Mouse (Mus musculus): ENCODE results near the gene Tas2r143. TPM values are rescaled to one million over a fixed set of nuclear protein-coding genes. Genes with fewer than 3 reads are reported as not detected.

Tas2r143 gene
- total RNA-seq (2014; rRNA removed) (not detected in 2 replicates), polyA plus RNA-seq (2015; fragmentation: Nextera tagmentation; extraction: Ambion mirVana) (not detected in 2 replicates)

DNA sequence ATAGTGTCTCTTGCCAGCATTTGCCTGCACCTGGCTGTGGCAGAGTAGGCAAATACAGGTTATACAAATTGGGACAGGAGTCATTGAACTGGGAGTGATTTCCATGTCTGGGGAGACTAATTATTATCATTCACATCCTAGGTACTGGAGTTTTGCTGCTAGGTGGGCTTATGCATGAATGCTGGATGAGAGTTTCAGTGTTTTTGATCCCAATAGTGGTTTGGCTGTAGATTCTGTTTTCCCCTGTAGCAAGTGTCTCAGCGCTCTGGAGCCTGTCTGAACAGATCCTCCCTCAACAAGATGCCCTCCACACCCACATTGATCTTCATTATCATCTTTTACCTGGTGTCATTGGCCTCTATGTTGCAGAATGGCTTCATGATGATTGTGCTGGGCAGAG is at the start of gene Tas2r143:
Gene Tas2r143, plus strand, starts transcription at position 301 of the 400 bp plus-strand sequence.
- Histone ChIP-seq H3K36me3 (ENCODE audit: insufficient read depth) (no peaks in the 10 kb centered on the region), H3K4me2 (ENCODE audit: low read depth) (no peak within 1 kb of the TSS), H3K27ac (ENCODE audit: low read depth, low read length) (no peak within 1 kb of the TSS), H3K27me3 (ENCODE audit: insufficient read depth, low read length) (no peaks in the 10 kb centered on the region), H3K4me1 (ENCODE audit: insufficient read depth) (no peaks in the 10 kb centered on the region), H3K9ac (no peak within 1 kb of the TSS), H3K9me3 (ENCODE audit: low read length) (no peaks in the 10 kb centered on the region), H3K4me3 (ENCODE audit: low read depth, low read length) (no peak within 1 kb of the TSS)
- TF ChIP-seq CTCF (IDR thresholded peaks at IDR 0.05; ENCODE audit: low read depth): no peak
- ATAC-seq (no peak), DNase-seq (no peak)
- WGBS: 89% methylated on average over 1 of the region's 1 CpGs

DNA sequence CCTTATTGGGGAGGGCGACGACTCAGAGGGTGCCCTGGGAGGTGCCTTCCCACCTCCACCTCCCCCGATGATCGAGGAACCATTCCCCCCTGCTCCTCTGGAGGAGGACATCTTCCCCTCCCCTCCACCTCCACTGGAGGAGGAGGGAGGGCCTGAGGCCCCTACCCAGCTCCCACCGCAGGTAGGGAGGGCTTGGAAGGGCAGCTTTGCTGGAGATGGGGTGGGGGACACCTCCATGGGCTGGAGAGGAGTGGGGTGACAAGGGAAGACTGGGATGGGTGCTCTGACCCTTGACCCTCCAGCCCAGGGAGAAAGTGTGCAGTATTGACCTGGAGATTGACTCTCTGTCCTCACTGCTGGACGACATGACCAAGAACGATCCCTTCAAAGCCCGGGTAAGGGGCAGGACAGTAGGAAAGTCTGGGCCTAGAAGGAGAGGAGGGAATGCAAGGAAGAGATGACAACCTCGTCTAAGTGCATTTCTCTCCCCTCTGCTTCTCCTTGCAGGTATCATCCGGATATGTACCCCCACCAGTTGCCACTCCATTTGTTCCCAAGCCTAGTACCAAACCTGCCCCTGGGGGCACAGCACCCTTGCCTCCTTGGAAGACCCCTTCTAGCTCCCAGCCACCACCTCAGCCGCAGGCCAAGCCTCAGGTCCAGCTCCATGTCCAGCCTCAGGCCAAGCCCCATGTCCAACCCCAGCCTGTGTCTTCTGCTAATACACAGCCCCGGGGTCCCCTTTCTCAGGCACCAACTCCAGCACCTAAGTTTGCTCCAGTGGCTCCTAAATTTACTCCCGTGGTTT is 48.9 kb upstream of the Tas2r143 start:
- Histone ChIP-seq H3K4me3 (ENCODE audit: low read depth, low read length) (peak overlapping the region; percentile 70), H3K4me1 (ENCODE audit: insufficient read depth) (peaks cover 10% of the 10 kb centered on the region), H3K9ac (peak overlapping the region; percentile 66), H3K9me3 (ENCODE audit: low read length) (no peaks in the 10 kb centered on the region), H3K4me2 (ENCODE audit: low read depth) (peak overlapping the region; percentile 91), H3K27ac (ENCODE audit: low read depth, low read length) (no peak overlapping the region), H3K27me3 (ENCODE audit: insufficient read depth, low read length) (no peaks in the 10 kb centered on the region), H3K36me3 (ENCODE audit: insufficient read depth) (peaks cover 7% of the 10 kb centered on the region)
- no peak for DNase-seq
- 41% methylated on average over 13 of the region's 13 CpGs for WGBS
- no peak for ATAC-seq
- no peak for TF ChIP-seq CTCF (IDR thresholded peaks at IDR 0.05; ENCODE audit: low read depth)

- Histone ChIP-seq H3K27ac (ENCODE audit: low read depth, low read length) (no peak overlapping the region), H3K27me3 (ENCODE audit: insufficient read depth, low read length) (no peaks in the 10 kb centered on the region), H3K36me3 (ENCODE audit: insufficient read depth) (peaks cover 14% of the 10 kb centered on the region), H3K4me2 (ENCODE audit: low read depth) (no peak overlapping the region), H3K4me1 (ENCODE audit: insufficient read depth) (peaks cover 10% of the 10 kb centered on the region), H3K4me3 (ENCODE audit: low read depth, low read length) (no peak overlapping the region), H3K9me3 (ENCODE audit: low read length) (no peaks in the 10 kb centered on the region), H3K9ac (no peak overlapping the region)
- ATAC-seq: no peak
- DNase-seq: no peak
- 82% methylated on average over 7 of the region's 7 CpGs for WGBS
- TF ChIP-seq CTCF (IDR thresholded peaks at IDR 0.05; ENCODE audit: low read depth): no peak
Observed at GRCm38 (mm10) chr6:42351776-42352485, 48.1 kb upstream of the Tas2r143 start.

DNA sequence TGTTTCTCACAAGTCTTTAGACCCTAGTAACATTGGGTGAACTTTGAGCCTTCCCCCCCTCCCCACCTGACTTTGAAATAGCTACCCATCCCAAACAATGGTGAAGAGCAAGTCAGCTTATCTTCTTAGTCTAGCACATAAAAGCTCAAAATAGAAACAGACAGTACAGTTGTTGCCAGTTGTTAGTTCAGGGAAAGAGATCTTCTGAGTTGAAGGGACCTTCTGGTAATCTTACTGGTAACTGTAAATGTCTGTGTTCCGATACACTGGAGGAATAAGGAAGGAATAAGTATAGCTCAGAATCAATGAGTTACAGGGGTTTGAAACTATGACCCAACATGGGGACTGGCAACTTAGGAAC is 47.6 kb upstream of the Tas2r143 start:
- H3K36me3 ChIP-seq (ENCODE audit: insufficient read depth): peaks cover 18% of the 10 kb centered on the region
- H3K4me2 ChIP-seq (ENCODE audit: low read depth): no peak overlapping the region

DNA sequence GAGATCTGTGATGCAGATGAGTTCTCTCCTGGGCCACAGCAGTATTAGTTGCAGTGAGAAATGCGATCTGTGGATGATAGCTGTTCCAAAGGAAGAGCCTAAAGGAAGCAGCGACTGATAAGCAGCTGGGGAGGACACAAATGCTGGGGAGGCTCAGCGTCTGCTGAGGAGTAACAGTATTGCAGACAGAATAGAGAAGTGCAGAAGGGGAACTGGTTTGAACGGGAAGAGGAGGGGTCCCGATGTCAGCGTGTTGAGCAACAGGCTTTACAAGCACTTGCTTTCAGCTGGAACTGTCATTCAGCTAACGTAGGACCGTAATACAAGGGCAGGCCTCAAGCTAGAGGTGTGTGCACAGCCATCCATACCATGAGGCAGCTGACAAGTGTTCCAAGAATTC is 46.9 kb upstream of the Tas2r143 start:
- H3K4me3 ChIP-seq (ENCODE audit: low read depth, low read length): no peak overlapping the region
- H3K27me3 ChIP-seq (ENCODE audit: insufficient read depth, low read length): no peaks in the 10 kb centered on the region
- H3K27ac ChIP-seq (ENCODE audit: low read depth, low read length): no peak overlapping the region
- peaks cover 10% of the 10 kb centered on the region for H3K4me1 ChIP-seq (ENCODE audit: insufficient read depth)
- no peak overlapping the region for H3K9ac ChIP-seq
- peaks cover 25% of the 10 kb centered on the region for H3K36me3 ChIP-seq (ENCODE audit: insufficient read depth)
- H3K4me2 ChIP-seq (ENCODE audit: low read depth): no peak overlapping the region
- no peak for ATAC-seq
- no peaks in the 10 kb centered on the region for H3K9me3 ChIP-seq (ENCODE audit: low read length)
- 85% methylated on average over 8 of the region's 8 CpGs for WGBS
- no peak for TF ChIP-seq CTCF (IDR thresholded peaks at IDR 0.05; ENCODE audit: low read depth)
- DNase-seq: no peak

More for the DNA sequence above, 47.6 kb upstream of the Tas2r143 start:
- Histone ChIP-seq H3K27me3 (ENCODE audit: insufficient read depth, low read length) (no peaks in the 10 kb centered on the region), H3K27ac (ENCODE audit: low read depth, low read length) (no peak overlapping the region), H3K9ac (no peak overlapping the region), H3K9me3 (ENCODE audit: low read length) (no peaks in the 10 kb centered on the region), H3K4me1 (ENCODE audit: insufficient read depth) (peaks cover 10% of the 10 kb centered on the region), H3K4me3 (ENCODE audit: low read depth, low read length) (no peak overlapping the region)
- DNase-seq: no peak
- ATAC-seq: no peak
- no peak for TF ChIP-seq CTCF (IDR thresholded peaks at IDR 0.05; ENCODE audit: low read depth)
- 100% methylated on average over 1 of the region's 1 CpGs for WGBS

DNA sequence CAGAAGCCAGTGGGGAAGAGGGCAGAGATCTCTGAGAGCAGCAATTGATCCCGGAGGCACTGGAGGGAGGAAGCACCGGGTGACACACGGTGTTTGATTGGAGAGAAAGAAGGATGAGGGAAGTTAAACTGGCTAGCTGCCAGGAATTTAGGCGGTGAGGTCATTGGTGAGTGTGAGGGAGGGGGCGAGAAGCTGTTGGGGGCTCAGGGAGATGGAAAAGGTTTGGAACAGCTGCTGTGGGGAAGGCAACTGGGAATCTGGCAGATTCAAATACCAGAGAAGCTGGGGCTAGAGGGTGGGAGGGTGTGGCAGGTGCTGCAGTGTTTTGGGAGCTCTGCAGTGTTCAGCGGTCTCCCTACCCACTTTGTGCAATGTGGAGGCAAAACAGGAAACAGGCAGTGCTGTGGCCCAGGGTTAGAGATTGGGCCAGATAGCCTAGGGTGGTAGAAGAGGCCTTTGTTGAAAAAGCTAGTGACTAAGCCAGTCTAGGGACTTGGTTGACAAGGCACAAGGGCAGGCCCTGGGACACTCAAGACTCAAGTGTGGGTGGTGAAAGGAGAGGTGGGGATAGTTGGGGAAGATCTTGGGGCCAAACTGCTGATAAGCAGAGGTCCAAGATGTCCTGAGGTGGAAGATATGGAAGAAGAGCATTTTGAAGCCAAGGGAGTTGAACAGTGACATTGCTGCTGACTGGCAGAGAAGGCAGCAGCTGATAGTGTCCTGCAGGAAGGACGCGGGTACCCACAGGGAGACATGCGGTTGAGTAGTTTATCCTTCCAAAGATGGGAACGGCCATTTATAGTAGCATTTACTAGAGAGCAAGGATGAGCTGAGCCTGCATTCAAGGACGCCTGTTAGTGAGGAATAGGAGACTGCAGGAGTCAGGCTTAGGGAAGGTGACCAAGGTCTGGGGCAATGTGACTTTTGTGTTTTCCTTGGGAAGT is 45.7 kb upstream of the Tas2r143 start:
- Histone ChIP-seq H3K9me3 (ENCODE audit: low read length) (no peaks in the 10 kb centered on the region), H3K4me3 (ENCODE audit: low read depth, low read length) (no peak overlapping the region), H3K36me3 (ENCODE audit: insufficient read depth) (peaks cover 32% of the 10 kb centered on the region), H3K4me2 (ENCODE audit: low read depth) (no peak overlapping the region), H3K9ac (no peak overlapping the region), H3K27ac (ENCODE audit: low read depth, low read length) (no peak overlapping the region), H3K4me1 (ENCODE audit: insufficient read depth) (peaks cover 10% of the 10 kb centered on the region; the same call in 1 of the 2 replicates), H3K27me3 (ENCODE audit: insufficient read depth, low read length) (no peaks in the 10 kb centered on the region)
- TF ChIP-seq CTCF (IDR thresholded peaks at IDR 0.05; ENCODE audit: low read depth): no peak
- no peak for DNase-seq
- 52% methylated on average over 11 of the region's 11 CpGs for WGBS
- no peak for ATAC-seq
